Mouse (Mus musculus) testis, adult 2 months (tissue): ENCODE data around the gene Prrxl1. TPM values are rescaled to one million over a fixed set of nuclear protein-coding genes. Genes with fewer than 3 reads are reported as not detected.

Source experiments
- H3K27ac ChIP-seq: fragments of 200-500 bp; 2 replicates; pipeline ENCODE4 v1.5.1; 2012; ENCODE audit warnings: low read depth, low read length; ENCODE audit not compliant: control insufficient read depth, insufficient read depth
- H3K27me3 ChIP-seq: fragments of 200-500 bp; 2 replicates; pipeline ENCODE4 v1.6.1; 2012; ENCODE audit warnings: mild to moderate bottlenecking, low read length, moderate library complexity; ENCODE audit not compliant: control insufficient read depth, insufficient read depth
- H3K36me3 ChIP-seq: fragments of 200-500 bp; 2 replicates; pipeline ENCODE4 v1.6.1; 2012; ENCODE audit warnings: mild to moderate bottlenecking, low read length; ENCODE audit not compliant: control insufficient read depth, insufficient read depth
- H3K4me1 ChIP-seq: fragments of 200-500 bp; 2 replicates; pipeline ENCODE4 v1.6.1; 2012; ENCODE audit warnings: low read length; ENCODE audit not compliant: control insufficient read depth, insufficient read depth
- H3K4me3 ChIP-seq: fragments of 200-500 bp; 2 replicates; pipeline ENCODE4 v1.5.1; 2012; ENCODE audit warnings: low read depth, mild to moderate bottlenecking, low read length, moderate library complexity, mixed read lengths; ENCODE audit not compliant: control insufficient read depth
- CTCF ChIP-seq: fragments of 200-500 bp; IDR thresholded peaks from 2 replicates; pipeline ENCODE4 v1.5.1; 2012; ENCODE audit warnings: low read depth, mild to moderate bottlenecking, inconsistent platforms, low read length, moderate library complexity; ENCODE audit not compliant: control insufficient read depth, insufficient read depth, insufficient replicate concordance
- POLR2A ChIP-seq: fragments of 200-500 bp; IDR thresholded peaks from 2 replicates; pipeline ENCODE4 v1.6.1; 2012; ENCODE audit warnings: low read depth, mild to moderate bottlenecking, inconsistent platforms, low read length, moderate library complexity; ENCODE audit not compliant: control insufficient read depth
- polyA plus RNA-seq: library from polyadenylated mRNA; depleted of rRNA; stranded (reverse); fragments of >200 nt; gene quantifications from 2 replicates; pipeline ENCODE4 v1.2.3, GENCODE M21; 2012

The Prrxl1 gene
- polyA plus RNA-seq, 1 experiment: not detected

- TF ChIP-seq CTCF: no peak
- TF ChIP-seq POLR2A: no peak
- no peaks in the 10 kb centered on the region for H3K27me3 ChIP-seq
- peaks cover 5% of the 10 kb centered on the region for H3K4me1 ChIP-seq
- H3K36me3 ChIP-seq: no peaks in the 10 kb centered on the region
- no peak overlapping the region for H3K4me3 ChIP-seq
- no peak overlapping the region for H3K27ac ChIP-seq
Measured at GRCm38 (mm10) chr14:32628584-32628983, 29.4 kb downstream of the Prrxl1 start.

- H3K36me3 ChIP-seq: no peaks in the 10 kb centered on the region
- peaks cover 7% of the 10 kb centered on the region for H3K4me1 ChIP-seq
- no peak for TF ChIP-seq POLR2A
- no peak for TF ChIP-seq CTCF
- no peak overlapping the region for H3K4me3 ChIP-seq
- H3K27ac ChIP-seq: no peak overlapping the region
- H3K27me3 ChIP-seq: no peaks in the 10 kb centered on the region
Measured at GRCm38 (mm10) chr14:32632908-32633600, 33.8 kb downstream of the Prrxl1 start.

- peaks cover 7% of the 10 kb centered on the region for H3K4me1 ChIP-seq
- TF ChIP-seq POLR2A: no peak
- TF ChIP-seq CTCF: no peak
- H3K4me3 ChIP-seq: no peak overlapping the region
- no peak overlapping the region for H3K27ac ChIP-seq
- no peaks in the 10 kb centered on the region for H3K27me3 ChIP-seq
- no peaks in the 10 kb centered on the region for H3K36me3 ChIP-seq
Measured at GRCm38 (mm10) chr14:32634015-32634682, 34.9 kb downstream of the Prrxl1 start.

- TF ChIP-seq CTCF: no peak
- TF ChIP-seq POLR2A: no peak
- no peaks in the 10 kb centered on the region for H3K36me3 ChIP-seq
- no peaks in the 10 kb centered on the region for H3K27me3 ChIP-seq
- no peak overlapping the region for H3K4me3 ChIP-seq
- H3K4me1 ChIP-seq: peaks cover 2% of the 10 kb centered on the region; the same call in 1 of the 2 replicates
- H3K27ac ChIP-seq: no peak overlapping the region
Measured at GRCm38 (mm10) chr14:32638485-32638884, 39.3 kb downstream of the Prrxl1 start.

GRCm38 (mm10) chr14:32659781-32660180, 60.6 kb downstream of the Prrxl1 start:
- TF ChIP-seq POLR2A: no peak
- no peak for TF ChIP-seq CTCF
- Histone ChIP-seq H3K4me3 (no peak overlapping the region), H3K27me3 (no peaks in the 10 kb centered on the region; the same call in 1 of the 2 replicates), H3K36me3 (no peaks in the 10 kb centered on the region), H3K4me1 (peaks cover 17% of the 10 kb centered on the region), H3K27ac (no peak overlapping the region)

- H3K27me3 ChIP-seq: no peaks in the 10 kb centered on the region; the same call in 1 of the 2 replicates
- peaks cover 17% of the 10 kb centered on the region for H3K4me1 ChIP-seq
- no peak overlapping the region for H3K4me3 ChIP-seq
- no peak overlapping the region for H3K27ac ChIP-seq
- TF ChIP-seq CTCF (no peak), POLR2A (no peak)
- no peaks in the 10 kb centered on the region for H3K36me3 ChIP-seq
Measured at GRCm38 (mm10) chr14:32663099-32663498, 63.9 kb downstream of the Prrxl1 start.

GRCm38 (mm10) chr14:32673178-32673577, 74.0 kb downstream of the Prrxl1 start:
- Histone ChIP-seq H3K4me1 (no peaks in the 10 kb centered on the region), H3K4me3 (no peak overlapping the region), H3K36me3 (no peaks in the 10 kb centered on the region), H3K27me3 (no peaks in the 10 kb centered on the region), H3K27ac (no peak overlapping the region)
- TF ChIP-seq POLR2A (no peak), CTCF (no peak)

GRCm38 (mm10) chr14:32678565-32678964, 79.4 kb downstream of the Prrxl1 start:
- Histone ChIP-seq H3K27me3 (no peaks in the 10 kb centered on the region), H3K36me3 (no peaks in the 10 kb centered on the region), H3K27ac (no peak overlapping the region), H3K4me3 (no peak overlapping the region), H3K4me1 (peaks cover 3% of the 10 kb centered on the region; the same call in 1 of the 2 replicates)
- TF ChIP-seq POLR2A: no peak
- no peak for TF ChIP-seq CTCF
